Mouse (Mus musculus) kidney, postnatal 0 days (tissue): Measurements from ENCODE around the gene Ndufb7. TPM values are rescaled to one million over a fixed set of nuclear protein-coding genes. Genes with fewer than 3 reads are reported as not detected.

Source experiments
- ATAC-seq: fragments of 200-750 bp; cut with Nextera tagmentation; replicated peaks from 2 replicates; pipeline ENCODE4 v1.8.0; 2017; ENCODE audit warnings: low read depth, moderate number of reproducible peaks, moderate TSS enrichment, moderate library complexity; ENCODE audit not compliant: low FRiP score
- DNase-seq: peaks from one replicate; pipeline ENCODE4 v3.0.0-alpha.2; 2016; ENCODE audit warnings: low spot score
- H3K27ac ChIP-seq: fragments of 300-500 bp; sonication (generic); 2 replicates; pipeline ENCODE4 v1.5.1; 2014; ENCODE audit warnings: mild to moderate bottlenecking
- H3K27me3 ChIP-seq: fragments of 300-500 bp; sonication (generic); 2 replicates; pipeline ENCODE4 v1.6.1; 2014; ENCODE audit warnings: low read length, mixed read lengths; ENCODE audit not compliant: insufficient read depth
- H3K36me3 ChIP-seq: fragments of 300-500 bp; sonication (generic); 2 replicates; pipeline ENCODE4 v1.6.1; 2014; ENCODE audit warnings: low read length, mixed read lengths; ENCODE audit not compliant: insufficient read depth
- H3K4me1 ChIP-seq: fragments of 300-500 bp; sonication (generic); replicated peaks from 2 replicates; pipeline ENCODE4 v1.6.1; 2014; ENCODE audit warnings: antibody characterized with exemption, low read length, mixed read lengths; ENCODE audit not compliant: insufficient read depth
- H3K4me2 ChIP-seq: fragments of 300-500 bp; sonication (generic); 2 replicates; pipeline ENCODE4 v1.6.1; 2014; ENCODE audit warnings: mild to moderate bottlenecking, low read length, moderate library complexity, mixed read lengths
- H3K4me3 ChIP-seq: fragments of 300-500 bp; sonication (generic); replicated peaks from 2 replicates; pipeline ENCODE4 v1.5.1; 2014; ENCODE audit warnings: low read depth, low read length
- H3K9ac ChIP-seq: fragments of 300-500 bp; sonication (generic); 2 replicates; pipeline ENCODE4 v1.6.1; 2014; ENCODE audit warnings: low read depth, low read length
- H3K9me3 ChIP-seq: fragments of 300-500 bp; sonication (generic); replicated peaks from 2 replicates; pipeline ENCODE4 v1.6.1; 2016; ENCODE audit warnings: low read length, inconsistent platforms, mixed read lengths
- CTCF ChIP-seq: IDR thresholded peaks from 2 replicates; pipeline ENCODE4 v1.5.1; 2016; ENCODE audit warnings: antibody characterized with exemption, low read depth, mild to moderate bottlenecking, moderate library complexity
- WGBS: fragments of 180-500 bp; shearing (Covaris S2); extraction: QIAGEN DNeasy Blood & Tissue Kit; methylation state at CpG from one replicate; pipeline ENCODE4 v1.1.7; 2014; 5-methylcytosine and 5-hydroxymethylcytosine counted together
- polyA plus RNA-seq: library from polyadenylated mRNA; unstranded; fragments of >200 nt; fragmentation: Nextera tagmentation; extraction: Ambion mirVana; gene quantifications from 2 replicates; pipeline ENCODE4 v1.2.1, GENCODE M21; 2015

Ndufb7 gene
- polyA plus RNA-seq, 1 experiment from 2014 or later, result 515 TPM

- ATAC-seq, result no peak
- H3K9ac ChIP-seq, result no peak overlapping the region
- WGBS, result 75% methylated on average over 3 of the region's 3 CpGs
Observed at GRCm38 (mm10) chr8:83562669-83563068, 3.8 kb upstream of the Ndufb7 start.

GRCm38 (mm10) chr8:83563246-83563645 lies 3.2 kb upstream of the Ndufb7 start:
- Histone ChIP-seq H3K9ac (no peak overlapping the region), H3K4me2 (no peak overlapping the region), H3K36me3 (no peaks in the 10 kb centered on the region), H3K27me3 (no peaks in the 10 kb centered on the region), H3K27ac (no peak overlapping the region), H3K4me3 (no peak overlapping the region), H3K9me3 (no peaks in the 10 kb centered on the region), H3K4me1 (peaks cover 10% of the 10 kb centered on the region)
- ATAC-seq, result no peak
- no peak for DNase-seq
- no peak for TF ChIP-seq CTCF
- WGBS, result 74% methylated on average over 4 of the region's 4 CpGs

More at GRCm38 (mm10) chr8:83562669-83563068, 3.8 kb upstream of the Ndufb7 start:
- no peak overlapping the region for H3K4me3 ChIP-seq
- no peaks in the 10 kb centered on the region for H3K9me3 ChIP-seq
- DNase-seq, result no peak
- no peaks in the 10 kb centered on the region for H3K36me3 ChIP-seq
- no peak overlapping the region for H3K27ac ChIP-seq
- no peak for TF ChIP-seq CTCF
- no peak overlapping the region for H3K4me2 ChIP-seq
- no peaks in the 10 kb centered on the region for H3K27me3 ChIP-seq
- H3K4me1 ChIP-seq, result peaks cover 4% of the 10 kb centered on the region

GRCm38 (mm10) chr8:83565731-83566375 lies 618 bp upstream of the Ndufb7 start:
- Histone ChIP-seq H3K4me1 (peaks cover 10% of the 10 kb centered on the region), H3K9ac (peak overlapping the region; percentile 77; the same call in 1 of the 2 replicates), H3K9me3 (no peaks in the 10 kb centered on the region), H3K4me2 (peak overlapping the region; percentile 80), H3K4me3 (no peak overlapping the region), H3K36me3 (peaks cover 7% of the 10 kb centered on the region; the same call in 1 of the 2 replicates), H3K27ac (no peak overlapping the region), H3K27me3 (no peaks in the 10 kb centered on the region)
- TF ChIP-seq CTCF, result peak; percentile 53; the same call in 1 of the 2 replicates
- ATAC-seq (no peak), DNase-seq (peak; percentile 51)
- 78% methylated on average over 9 of the region's 9 CpGs for WGBS

- 44% methylated on average over 3 of the region's 3 CpGs for WGBS
- Histone ChIP-seq H3K4me1 (peaks cover 10% of the 10 kb centered on the region), H3K27ac (no peak overlapping the region), H3K4me2 (peak overlapping the region; percentile 80), H3K9me3 (no peaks in the 10 kb centered on the region), H3K4me3 (peak overlapping the region; percentile 88), H3K27me3 (no peaks in the 10 kb centered on the region), H3K36me3 (peaks cover 20% of the 10 kb centered on the region; the same call in 1 of the 2 replicates), H3K9ac (peak overlapping the region; percentile 77; the same call in 1 of the 2 replicates)
- DNase-seq (no peak), ATAC-seq (no peak)
- no peak for TF ChIP-seq CTCF
Observed at GRCm38 (mm10) chr8:83567668-83568067, 1.2 kb downstream of the Ndufb7 start.

GRCm38 (mm10) chr8:83568128-83568527 lies 1.7 kb downstream of the Ndufb7 start:
- WGBS, result 61% methylated on average over 5 of the region's 5 CpGs
- Histone ChIP-seq H3K27me3 (no peaks in the 10 kb centered on the region), H3K27ac (no peak overlapping the region), H3K9me3 (no peaks in the 10 kb centered on the region), H3K36me3 (peaks cover 20% of the 10 kb centered on the region; the same call in 1 of the 2 replicates), H3K4me3 (no peak overlapping the region), H3K4me1 (peaks cover 10% of the 10 kb centered on the region), H3K9ac (peak overlapping the region; percentile 77; the same call in 1 of the 2 replicates), H3K4me2 (no peak overlapping the region)
- TF ChIP-seq CTCF, result no peak
- no peak for ATAC-seq
- no peak for DNase-seq

- peaks cover 20% of the 10 kb centered on the region; the same call in 1 of the 2 replicates for H3K36me3 ChIP-seq
- no peak overlapping the region for H3K4me2 ChIP-seq
- 74% methylated on average over 5 of the region's 5 CpGs for WGBS
- H3K9me3 ChIP-seq, result no peaks in the 10 kb centered on the region
- no peak overlapping the region for H3K27ac ChIP-seq
- no peaks in the 10 kb centered on the region for H3K27me3 ChIP-seq
- TF ChIP-seq CTCF, result no peak
- no peak overlapping the region for H3K9ac ChIP-seq
- ATAC-seq (no peak), DNase-seq (no peak)
- H3K4me1 ChIP-seq, result peaks cover 10% of the 10 kb centered on the region
- H3K4me3 ChIP-seq, result no peak overlapping the region
Observed at GRCm38 (mm10) chr8:83568755-83569154, 2.3 kb downstream of the Ndufb7 start.
